22 mouse cellular contexts compared by ENCODE assay signal in genomic region chr1:191055533-191055873, GRCm38 (mm10). TPM values are rescaled to one million over a fixed set of nuclear protein-coding genes. Genes with fewer than 3 reads are reported as not detected.
A peak's percentile ranks its signal among the peaks of the same experiment; 100 is the strongest.
DNase-seq lines count a peak whose midpoint lies in the region; ATAC-seq and TF ChIP-seq lines count a peak whose summit lies in the region.
"Had no signal": no experiment of that assay in that cellular context is flagged by ENCODE, and none has a peak within 500 bp of the region (broad histone marks: within the 10 kb centered on the region; RNA-seq: fewer than 3 reads in every experiment).

No protein-coding gene starts in this region.

- H3K4me3 ChIP-seq in forebrain, postnatal 0 days (ENCODE audit: low read depth, low read length): no peak overlapping the region
- H3K4me3 ChIP-seq in forebrain, embryonic 16.5 days (replicated peaks; ENCODE audit: low read length): no peak overlapping the region
- H3K4me3 ChIP-seq in megakaryocyte, embryonic 14.5 days (replicated peaks): peak overlapping the region; percentile 84
- H3K4me3 ChIP-seq in liver, embryonic 12.5 days: no peak overlapping the region
- H3K4me3 ChIP-seq: embryonic facial prominence, embryonic 13.5 days; neural tube, embryonic 13.5 days; stomach, embryonic 15.5 days had no signal

- TF ChIP-seq CTCF in forebrain, postnatal 0 days (IDR thresholded peaks at IDR 0.05; ENCODE audit: low read depth): peak; percentile 31

- no peak overlapping the region for H3K4me2 ChIP-seq in forebrain, postnatal 0 days (ENCODE audit: low read depth)
- no peak overlapping the region for H3K4me2 ChIP-seq in forebrain, embryonic 16.5 days (ENCODE audit: low read length)
- H3K4me2 ChIP-seq in liver, embryonic 12.5 days: peak overlapping the region; percentile 17
- H3K4me2 ChIP-seq: embryonic facial prominence, embryonic 13.5 days; neural tube, embryonic 13.5 days; stomach, embryonic 15.5 days had no signal

- H3K9me3 ChIP-seq in forebrain, postnatal 0 days (ENCODE audit: low read length): no peaks in the 10 kb centered on the region
- no peaks in the 10 kb centered on the region for H3K9me3 ChIP-seq in forebrain, embryonic 16.5 days (ENCODE audit: control insufficient read depth, low read length)
- no peaks in the 10 kb centered on the region for H3K9me3 ChIP-seq in megakaryocyte, embryonic 14.5 days
- H3K9me3 ChIP-seq in liver, embryonic 12.5 days (replicated peaks): no peaks in the 10 kb centered on the region
- H3K9me3 ChIP-seq: embryonic facial prominence, embryonic 13.5 days; neural tube, embryonic 13.5 days; stomach, embryonic 15.5 days had no signal

- no peaks in the 10 kb centered on the region for H3K36me3 ChIP-seq in forebrain, postnatal 0 days (ENCODE audit: insufficient read depth)
- no peaks in the 10 kb centered on the region for H3K36me3 ChIP-seq in forebrain, embryonic 16.5 days (ENCODE audit: control insufficient read depth, insufficient read depth)
- H3K36me3 ChIP-seq in megakaryocyte, embryonic 14.5 days (replicated peaks; ENCODE audit: low read length): peaks cover 61% of the 10 kb centered on the region
- peaks cover 10% of the 10 kb centered on the region; the same call in 1 of the 2 replicates for H3K36me3 ChIP-seq in liver, embryonic 12.5 days
- H3K36me3 ChIP-seq: neural tube, embryonic 13.5 days; stomach, embryonic 15.5 days had no signal

- H3K9ac ChIP-seq in forebrain, postnatal 0 days: no peak overlapping the region
- H3K9ac ChIP-seq in forebrain, embryonic 16.5 days (replicated peaks; ENCODE audit: low read depth, low read length): no peak overlapping the region
- H3K9ac ChIP-seq in liver, embryonic 12.5 days: no peak overlapping the region
- H3K9ac ChIP-seq: embryonic facial prominence, embryonic 13.5 days; neural tube, embryonic 13.5 days; stomach, embryonic 15.5 days had no signal

- DNase-seq in forebrain, postnatal 0 days: no peak
- DNase-seq in gastrocnemius, adult 8-10 months (ENCODE audit: low spot score in 2 of 2): no peak
- DNase-seq in cerebellum, adult 11 months: no peak
- no peak for DNase-seq in lung, adult 18-20 months
- DNase-seq: cerebellum, adult 11-12 months; heart, adult 18-20 months; heart, postnatal 14 days; kidney, postnatal 25 days; spleen, adult 18-20 months had no signal

- WGBS in forebrain, postnatal 0 days: 69% methylated on average over 2 of the region's 2 CpGs
- WGBS in forebrain, embryonic 16.5 days: 66% methylated on average over 2 of the region's 2 CpGs
- WGBS in liver, embryonic 12.5 days (ENCODE audit: insufficient replicate concordance): 51% methylated on average over 2 of the region's 2 CpGs

- no peaks in the 10 kb centered on the region for H3K27me3 ChIP-seq in forebrain, postnatal 0 days (ENCODE audit: insufficient read depth, low read length)
- H3K27me3 ChIP-seq in forebrain, embryonic 16.5 days (replicated peaks; ENCODE audit: control insufficient read depth, insufficient read depth, low read length): no peaks in the 10 kb centered on the region
- H3K27me3 ChIP-seq in megakaryocyte, embryonic 14.5 days (replicated peaks): no peaks in the 10 kb centered on the region
- no peaks in the 10 kb centered on the region for H3K27me3 ChIP-seq in liver, embryonic 12.5 days (replicated peaks)
- H3K27me3 ChIP-seq: embryonic facial prominence, embryonic 13.5 days; neural tube, embryonic 13.5 days; stomach, embryonic 15.5 days had no signal

- H3K27ac ChIP-seq in forebrain, postnatal 0 days (ENCODE audit: low read depth, low read length): no peak overlapping the region
- no peak overlapping the region for H3K27ac ChIP-seq in forebrain, embryonic 16.5 days (ENCODE audit: low read length)
- H3K27ac ChIP-seq in liver, embryonic 12.5 days: peak overlapping the region; percentile 70
- H3K27ac ChIP-seq: embryonic facial prominence, embryonic 13.5 days; macrophage; neural tube, embryonic 13.5 days; stomach, embryonic 15.5 days had no signal

- ATAC-seq in forebrain, postnatal 0 days: no peak
- ATAC-seq in forebrain, embryonic 16.5 days: no peak
- no peak for ATAC-seq in megakaryocyte, adult 5-6 weeks (ENCODE audit: poor library complexity, severe bottlenecking)
- ATAC-seq in liver, embryonic 12.5 days: peak; percentile 72

- H3K4me1 ChIP-seq in forebrain, postnatal 0 days (ENCODE audit: insufficient read depth): no peaks in the 10 kb centered on the region
- H3K4me1 ChIP-seq in forebrain, embryonic 16.5 days (replicated peaks; ENCODE audit: control insufficient read depth, insufficient read depth, low read length): no peaks in the 10 kb centered on the region
- H3K4me1 ChIP-seq in megakaryocyte, embryonic 14.5 days: peaks cover 59% of the 10 kb centered on the region
- H3K4me1 ChIP-seq in liver, embryonic 12.5 days: peaks cover 37% of the 10 kb centered on the region
- H3K4me1 ChIP-seq: embryonic facial prominence, embryonic 13.5 days; neural tube, embryonic 13.5 days; stomach, embryonic 15.5 days had no signal

RNA-seq across cellular contexts. Expression of gene Tatdn3, which starts 7.2 kb away (rescaled TPM):
- total RNA-seq in forebrain, postnatal 0 days (2014; rRNA removed): 23.0 and 24.8 TPM in 2 replicates
- 11.9 and 13.2 TPM in 2 replicates for polyA plus RNA-seq in forebrain, postnatal 0 days (2015; fragmentation: Nextera tagmentation; extraction: Ambion mirVana)
- 12.9 and 13.2 TPM in 2 replicates for polyA plus RNA-seq in forebrain, embryonic 16.5 days (2015; fragmentation: Nextera tagmentation; extraction: Ambion mirVana)
- 1.3 TPM in 1 of 2 replicates, not detected in the other for polyA plus RNA-seq in megakaryocyte, embryonic 14.5 days (2012; ENCODE audit: insufficient read depth, low replicate concordance)
- total RNA-seq in megakaryocyte, adult 5-6 weeks (2015): 20.0 and 24.7 TPM in 2 replicates
- 9.9 and 11.8 TPM in 2 replicates for total RNA-seq in megakaryocyte, adult 5-6 weeks (2017)
- 8.9 and 9.8 TPM in 2 replicates for polyA plus RNA-seq in liver, embryonic 12.5 days (2016; fragmentation: Nextera tagmentation; extraction: Ambion mirVana)
- 10 to 100 TPM in 3 of 4 experiments, 1 to 10 TPM in 1; 9.9 to 16.6 (median 13.7) TPM for total RNA-seq in gastrocnemius, adult 8-10 months (2022)

RNA-seq across cellular contexts. Expression of gene Nsl1, which starts 7.3 kb away (rescaled TPM):
- total RNA-seq in forebrain, postnatal 0 days (2014; rRNA removed): 2.1 and 4.7 TPM in 2 replicates
- polyA plus RNA-seq in forebrain, postnatal 0 days (2015; fragmentation: Nextera tagmentation; extraction: Ambion mirVana): 1.2 and 2.5 TPM in 2 replicates
- polyA plus RNA-seq in forebrain, embryonic 16.5 days (2015; fragmentation: Nextera tagmentation; extraction: Ambion mirVana): 7.3 and 8.2 TPM in 2 replicates
- polyA plus RNA-seq in megakaryocyte, embryonic 14.5 days (2012; ENCODE audit: insufficient read depth, low replicate concordance): 1.3 TPM in 1 of 2 replicates, not detected in the other
- 7.3 and 8.1 TPM in 2 replicates for total RNA-seq in megakaryocyte, adult 5-6 weeks (2015)
- 19.7 and 22.0 TPM in 2 replicates for total RNA-seq in megakaryocyte, adult 5-6 weeks (2017)
- polyA plus RNA-seq in liver, embryonic 12.5 days (2016; fragmentation: Nextera tagmentation; extraction: Ambion mirVana): 22.0 and 24.2 TPM in 2 replicates
- total RNA-seq in gastrocnemius, adult 8-10 months (2022): under 1 TPM; 0.12 to 0.70 (median 0.32) TPM

RNA-seq across cellular contexts. Expression of gene Spata45, which starts 19.1 kb away (rescaled TPM):
- not detected in 2 replicates for total RNA-seq in forebrain, postnatal 0 days (2014; rRNA removed)
- polyA plus RNA-seq in forebrain, postnatal 0 days (2015; fragmentation: Nextera tagmentation; extraction: Ambion mirVana): not detected in 2 replicates
- polyA plus RNA-seq in forebrain, embryonic 16.5 days (2015; fragmentation: Nextera tagmentation; extraction: Ambion mirVana): not detected in 2 replicates
- polyA plus RNA-seq in megakaryocyte, embryonic 14.5 days (2012; ENCODE audit: insufficient read depth, low replicate concordance): not detected in 2 replicates
- not detected in 2 replicates for total RNA-seq in megakaryocyte, adult 5-6 weeks (2015)
- total RNA-seq in megakaryocyte, adult 5-6 weeks (2017): not detected in 2 replicates
- polyA plus RNA-seq in liver, embryonic 12.5 days (2016; fragmentation: Nextera tagmentation; extraction: Ambion mirVana): not detected in 2 replicates
- not detected for total RNA-seq in gastrocnemius, adult 8-10 months (2022)
- total RNA-seq: adrenal gland, adult 2 months; heart, adult 18-20 months; heart, postnatal 14 days; layer of hippocampus, postnatal 14 days; left cerebral cortex, postnatal 25 days; liver, adult 2 months had no signal
- polyA plus RNA-seq: adrenal gland, adult 2 months; embryonic facial prominence, embryonic 13.5 days; forebrain, embryonic 11.5 days; liver, adult 2 months; macrophage; neural tube, embryonic 13.5 days; stomach, embryonic 15.5 days had no signal

RNA-seq across cellular contexts. Expression of gene Flvcr1, which starts 29.5 kb away (rescaled TPM):
- total RNA-seq in forebrain, postnatal 0 days (2014; rRNA removed): 28.8 and 33.9 TPM in 2 replicates
- polyA plus RNA-seq in forebrain, postnatal 0 days (2015; fragmentation: Nextera tagmentation; extraction: Ambion mirVana): 5.1 and 7.6 TPM in 2 replicates
- polyA plus RNA-seq in forebrain, embryonic 16.5 days (2015; fragmentation: Nextera tagmentation; extraction: Ambion mirVana): 7.2 and 8.8 TPM in 2 replicates
- 3.2 and 13.7 TPM in 2 replicates for polyA plus RNA-seq in megakaryocyte, embryonic 14.5 days (2012; ENCODE audit: insufficient read depth, low replicate concordance)
- total RNA-seq in megakaryocyte, adult 5-6 weeks (2015): 52.7 and 55.5 TPM in 2 replicates
- 45.4 and 57.0 TPM in 2 replicates for total RNA-seq in megakaryocyte, adult 5-6 weeks (2017)
- 7.5 and 7.6 TPM in 2 replicates for polyA plus RNA-seq in liver, embryonic 12.5 days (2016; fragmentation: Nextera tagmentation; extraction: Ambion mirVana)
- 10 to 100 TPM in 2 of 4 experiments, 1 to 10 TPM in 2; 8.3 to 17.1 (median 10.4) TPM for total RNA-seq in gastrocnemius, adult 8-10 months (2022)

RNA-seq across cellular contexts. Expression of gene Batf3, which starts 42.1 kb away (rescaled TPM):
- 1.4 and 1.8 TPM in 2 replicates for total RNA-seq in forebrain, postnatal 0 days (2014; rRNA removed)
- polyA plus RNA-seq in forebrain, postnatal 0 days (2015; fragmentation: Nextera tagmentation; extraction: Ambion mirVana): 1.2 and 1.3 TPM in 2 replicates
- polyA plus RNA-seq in forebrain, embryonic 16.5 days (2015; fragmentation: Nextera tagmentation; extraction: Ambion mirVana): 0.75 and 2.0 TPM in 2 replicates
- polyA plus RNA-seq in megakaryocyte, embryonic 14.5 days (2012; ENCODE audit: insufficient read depth, low replicate concordance): 2.0 TPM in 1 of 2 replicates, not detected in the other
- 5.2 and 11.7 TPM in 2 replicates for total RNA-seq in megakaryocyte, adult 5-6 weeks (2015)
- 1.8 and 3.4 TPM in 2 replicates for total RNA-seq in megakaryocyte, adult 5-6 weeks (2017)
- 2.6 and 3.7 TPM in 2 replicates for polyA plus RNA-seq in liver, embryonic 12.5 days (2016; fragmentation: Nextera tagmentation; extraction: Ambion mirVana)
- not detected for total RNA-seq in gastrocnemius, adult 8-10 months (2022)
- total RNA-seq: heart, postnatal 14 days; layer of hippocampus, postnatal 14 days had no signal
